Mouse (Mus musculus): Measurements from ENCODE around the gene Vps45. TPM values are rescaled to one million over a fixed set of nuclear protein-coding genes. Genes with fewer than 3 reads are reported as not detected.

Gene Vps45
- polyA plus RNA-seq, 1 experiment from 2014 or later, result 27.9 TPM

Other genes with a start within 250 kb of the Vps45 start
- 26.0 and 27.4 TPM in 2 replicates for gene Rprd2, start 239.6 kb downstream of the Vps45 start, polyA plus RNA-seq (2014; fragmentation: Nextera tagmentation; extraction: Ambion mirVana)
- 60.8 and 69.9 TPM in 2 replicates for gene Prpf3, start 202.6 kb downstream of the Vps45 start, polyA plus RNA-seq (2014; fragmentation: Nextera tagmentation; extraction: Ambion mirVana)
- gene Mrps21, start 186.9 kb downstream of the Vps45 start, polyA plus RNA-seq (2014; fragmentation: Nextera tagmentation; extraction: Ambion mirVana), result 329 and 340 TPM in 2 replicates
- 4.7 and 6.5 TPM in 2 replicates for gene Ciart, start 176.2 kb downstream of the Vps45 start, polyA plus RNA-seq (2014; fragmentation: Nextera tagmentation; extraction: Ambion mirVana)
- gene BC028528, start 166.5 kb downstream of the Vps45 start, polyA plus RNA-seq (2014; fragmentation: Nextera tagmentation; extraction: Ambion mirVana), result 11.0 and 11.2 TPM in 2 replicates
- 28.5 and 34.0 TPM in 2 replicates for gene Aph1a, start 164.5 kb downstream of the Vps45 start, polyA plus RNA-seq (2014; fragmentation: Nextera tagmentation; extraction: Ambion mirVana)
- 26.5 and 27.8 TPM in 2 replicates for gene Car14, start 153.8 kb downstream of the Vps45 start, polyA plus RNA-seq (2014; fragmentation: Nextera tagmentation; extraction: Ambion mirVana)
- gene Anp32e, start 129.2 kb downstream of the Vps45 start, polyA plus RNA-seq (2014; fragmentation: Nextera tagmentation; extraction: Ambion mirVana), result 114 and 133 TPM in 2 replicates
- 70.0 and 73.7 TPM in 2 replicates for gene Plekho1, start 62.5 kb downstream of the Vps45 start, polyA plus RNA-seq (2014; fragmentation: Nextera tagmentation; extraction: Ambion mirVana)
- gene Otud7b, start 46.1 kb upstream of the Vps45 start, polyA plus RNA-seq (2014; fragmentation: Nextera tagmentation; extraction: Ambion mirVana), result 10.0 and 10.8 TPM in 2 replicates
- gene Mtmr11, start 103.5 kb upstream of the Vps45 start, polyA plus RNA-seq (2014; fragmentation: Nextera tagmentation; extraction: Ambion mirVana), result 14.1 and 16.0 TPM in 2 replicates
- 187 and 199 TPM in 2 replicates for gene Sf3b4, start 113.9 kb upstream of the Vps45 start, polyA plus RNA-seq (2014; fragmentation: Nextera tagmentation; extraction: Ambion mirVana)
- gene Sv2a, start 122.7 kb upstream of the Vps45 start, polyA plus RNA-seq (2014; fragmentation: Nextera tagmentation; extraction: Ambion mirVana), result 10.8 and 13.0 TPM in 2 replicates
- gene Bola1, start 161.2 kb upstream of the Vps45 start, polyA plus RNA-seq (2014; fragmentation: Nextera tagmentation; extraction: Ambion mirVana), result 73.3 and 77.6 TPM in 2 replicates
- 1.4 and 3.0 TPM in 2 replicates for gene Hist2h2ab, start 161.4 kb upstream of the Vps45 start, polyA plus RNA-seq (2014; fragmentation: Nextera tagmentation; extraction: Ambion mirVana)
- 9.6 and 12.7 TPM in 2 replicates for gene Hist2h2ac, start 162.4 kb upstream of the Vps45 start, polyA plus RNA-seq (2014; fragmentation: Nextera tagmentation; extraction: Ambion mirVana)
- 7.4 and 7.7 TPM in 2 replicates for gene Hist2h2be, start 162.7 kb upstream of the Vps45 start, polyA plus RNA-seq (2014; fragmentation: Nextera tagmentation; extraction: Ambion mirVana)
- 8.4 and 10.0 TPM in 2 replicates for gene Hist2h3c2, start 180.7 kb upstream of the Vps45 start, polyA plus RNA-seq (2014; fragmentation: Nextera tagmentation; extraction: Ambion mirVana)
- 61.8 and 63.0 TPM in 2 replicates for gene Hist2h2aa2, start 181.8 kb upstream of the Vps45 start, polyA plus RNA-seq (2014; fragmentation: Nextera tagmentation; extraction: Ambion mirVana)
- 11.8 and 14.6 TPM in 2 replicates for gene Hist2h2aa1, start 187.0 kb upstream of the Vps45 start, polyA plus RNA-seq (2014; fragmentation: Nextera tagmentation; extraction: Ambion mirVana)
- gene Hist2h3c1, start 188.2 kb upstream of the Vps45 start, polyA plus RNA-seq (2014; fragmentation: Nextera tagmentation; extraction: Ambion mirVana), result 0.64 and 0.90 TPM in 2 replicates
- gene Hist2h4, start 204.8 kb upstream of the Vps45 start, polyA plus RNA-seq (2014; fragmentation: Nextera tagmentation; extraction: Ambion mirVana), result 4.2 and 5.8 TPM in 2 replicates
- 61.9 and 71.6 TPM in 2 replicates for gene Hist2h3b, start 210.2 kb upstream of the Vps45 start, polyA plus RNA-seq (2014; fragmentation: Nextera tagmentation; extraction: Ambion mirVana)
- 15.2 and 16.9 TPM in 2 replicates for gene Hist2h2bb, start 211.3 kb upstream of the Vps45 start, polyA plus RNA-seq (2014; fragmentation: Nextera tagmentation; extraction: Ambion mirVana)
- 1.3 and 1.9 TPM in 2 replicates for gene Fcgr1, start 235.5 kb upstream of the Vps45 start, polyA plus RNA-seq (2014; fragmentation: Nextera tagmentation; extraction: Ambion mirVana)

All from hindbrain, embryonic 11.5 days (tissue).